Mouse (Mus musculus) brown adipose tissue, adult 24 weeks (tissue): ENCODE measurements around the gene Rbfox3. TPM values are rescaled to one million over a fixed set of nuclear protein-coding genes. Genes with fewer than 3 reads are reported as not detected.

Experiments
- H3K27ac ChIP-seq: fragments of 200-500 bp; replicated peaks from 2 replicates; pipeline ENCODE4 v1.5.1; 2012; ENCODE audit warnings: low read depth, mild to moderate bottlenecking, low read length
- H3K4me1 ChIP-seq: fragments of 200-500 bp; 2 replicates; pipeline ENCODE4 v1.6.1; 2012; ENCODE audit warnings: low read length, mixed read lengths; ENCODE audit not compliant: control insufficient read depth, insufficient read depth, insufficient read length
- H3K4me3 ChIP-seq: fragments of 200-500 bp; 2 replicates; pipeline ENCODE4 v1.5.1; 2012; ENCODE audit warnings: low read depth, mild to moderate bottlenecking, low read length, moderate library complexity; ENCODE audit not compliant: insufficient read depth
- polyA plus RNA-seq: library from polyadenylated mRNA; stranded (reverse); fragments of >200 nt; gene quantifications from 2 replicates; pipeline ENCODE4 v1.2.4, GENCODE M21; 2012; ENCODE audit not compliant: missing spikeins, insufficient read depth, insufficient read length

Rbfox3 gene
- polyA plus RNA-seq, 1 experiment = not detected

DNA sequence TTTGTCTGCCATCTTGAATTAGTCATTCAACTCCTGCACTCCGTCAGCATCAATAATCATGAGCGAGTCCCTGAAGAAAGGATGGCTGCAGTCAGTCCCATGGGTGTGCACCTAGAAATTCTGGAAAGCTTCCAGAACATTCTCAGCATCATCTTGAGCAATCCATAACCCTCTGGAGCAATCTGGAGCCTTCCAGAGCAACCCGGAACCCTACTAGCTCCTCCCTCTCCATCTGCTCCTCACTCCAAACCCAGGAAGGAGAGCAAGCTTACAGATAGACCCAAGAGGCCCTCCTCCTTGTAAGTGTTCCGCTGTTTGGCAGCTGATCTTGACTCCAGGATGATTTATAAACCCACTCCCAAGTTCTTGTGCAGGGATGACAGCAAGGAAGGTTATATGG lies 17.2 kb downstream of the Rbfox3 start:
- Histone ChIP-seq H3K27ac (no peak overlapping the region), H3K4me1 (no peaks in the 10 kb centered on the region), H3K4me3 (no peak overlapping the region)

DNA sequence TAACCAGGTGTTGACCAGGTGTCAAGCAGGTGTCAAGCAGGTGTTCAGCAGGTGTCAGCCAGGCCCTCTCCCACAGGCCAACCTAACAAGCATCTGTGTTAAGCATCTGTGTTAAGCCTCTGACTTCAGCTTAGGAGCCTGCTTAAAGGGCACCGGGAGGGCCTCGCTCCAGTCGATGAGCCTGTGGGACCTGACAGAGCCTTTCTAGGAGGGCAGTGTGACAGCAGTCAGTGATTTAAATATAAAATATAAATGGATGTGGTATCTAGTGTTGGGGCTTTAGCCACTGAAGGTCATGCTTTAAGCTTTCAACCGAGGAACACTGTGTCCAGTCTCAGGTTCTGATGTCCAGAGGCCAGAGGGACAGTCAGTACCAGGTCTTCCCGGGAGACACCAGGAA lies 18.5 kb downstream of the Rbfox3 start:
- H3K27ac ChIP-seq = no peak overlapping the region
- H3K4me3 ChIP-seq = no peak overlapping the region
- no peaks in the 10 kb centered on the region for H3K4me1 ChIP-seq

DNA sequence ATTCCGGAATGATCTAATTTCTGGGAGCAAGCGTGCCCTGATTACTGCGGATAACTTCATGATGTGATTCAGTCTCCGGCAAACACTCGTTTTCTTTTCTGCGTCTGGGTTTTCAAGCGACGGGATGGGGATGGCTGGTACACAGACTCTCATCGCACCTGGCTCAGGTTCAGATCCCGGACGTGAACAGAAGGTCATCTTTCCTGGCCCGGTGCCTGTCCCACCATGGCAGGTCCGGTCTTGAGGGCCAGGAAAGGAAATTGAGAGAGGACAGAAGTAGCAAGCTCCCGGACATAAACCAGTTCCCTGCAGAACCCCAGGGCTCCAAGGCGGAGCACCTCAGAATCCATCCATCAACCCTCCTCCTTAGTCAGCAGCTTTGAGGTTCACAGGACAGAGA lies 19.9 kb downstream of the Rbfox3 start:
- no peak overlapping the region for H3K4me3 ChIP-seq
- no peaks in the 10 kb centered on the region for H3K4me1 ChIP-seq
- H3K27ac ChIP-seq = no peak overlapping the region

DNA sequence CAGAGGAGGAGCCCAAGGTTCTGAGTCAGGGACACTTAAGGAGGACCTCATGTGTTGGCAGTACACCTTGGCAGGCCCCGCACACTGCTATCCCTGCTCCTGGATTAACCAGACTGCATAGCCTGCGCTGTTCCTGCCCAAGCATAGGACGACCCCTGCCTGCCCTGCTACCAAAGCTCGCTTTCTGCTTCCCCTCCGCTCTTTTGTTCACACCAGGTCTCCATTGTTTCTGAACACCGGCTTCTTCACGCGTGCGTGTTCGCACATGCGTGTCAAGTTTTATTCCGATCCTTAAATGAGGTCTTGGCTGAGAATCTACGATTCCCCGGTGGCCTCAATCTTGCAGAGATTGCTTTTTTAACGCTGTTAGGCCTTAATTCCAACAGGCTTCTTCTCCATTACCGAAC lies 20.4 kb downstream of the Rbfox3 start:
- H3K4me1 ChIP-seq = no peaks in the 10 kb centered on the region
- no peak overlapping the region for H3K4me3 ChIP-seq
- no peak overlapping the region for H3K27ac ChIP-seq

DNA sequence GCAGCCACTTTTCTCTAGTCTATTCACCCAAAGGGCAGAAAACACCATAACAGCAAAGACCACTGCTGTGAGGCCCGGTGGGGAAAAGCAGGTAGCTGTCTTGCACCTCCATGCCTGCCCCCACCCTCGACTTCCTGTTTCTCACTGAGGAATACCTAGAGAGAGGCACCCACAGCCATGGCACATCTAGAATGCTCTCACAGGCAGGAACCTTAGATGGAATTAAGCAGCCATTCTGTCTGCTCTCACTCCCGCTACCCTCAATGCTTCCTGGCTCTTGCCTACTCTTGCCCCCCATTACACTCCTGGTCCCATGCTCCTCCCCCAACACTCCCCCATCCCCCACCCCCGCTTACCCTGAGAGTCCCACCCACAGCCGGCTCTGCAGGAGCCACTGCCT lies 20.9 kb downstream of the Rbfox3 start:
- H3K27ac ChIP-seq = no peak overlapping the region
- H3K4me3 ChIP-seq = no peak overlapping the region
- no peaks in the 10 kb centered on the region for H3K4me1 ChIP-seq

DNA sequence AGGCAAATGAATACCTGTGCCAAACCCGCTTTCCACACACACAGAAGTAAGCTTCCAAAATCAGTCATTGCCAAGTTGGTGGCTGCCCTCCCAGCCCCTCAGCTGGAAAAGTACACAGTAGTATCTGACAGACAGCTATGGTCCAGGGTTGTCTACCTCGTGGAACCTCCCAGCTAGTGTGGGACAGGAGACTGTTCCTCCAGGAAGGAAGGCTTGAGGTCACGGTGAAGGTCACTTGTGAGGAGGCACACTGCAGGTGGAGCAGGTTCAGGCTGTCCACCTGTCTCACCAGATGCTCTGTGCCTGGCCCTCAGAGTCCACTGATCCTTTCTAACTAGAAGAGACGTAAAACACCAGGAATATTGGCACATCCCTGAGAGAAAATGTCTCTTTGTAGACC lies 21.9 kb downstream of the Rbfox3 start:
- H3K4me1 ChIP-seq = no peaks in the 10 kb centered on the region
- H3K27ac ChIP-seq = no peak overlapping the region
- H3K4me3 ChIP-seq = no peak overlapping the region

DNA sequence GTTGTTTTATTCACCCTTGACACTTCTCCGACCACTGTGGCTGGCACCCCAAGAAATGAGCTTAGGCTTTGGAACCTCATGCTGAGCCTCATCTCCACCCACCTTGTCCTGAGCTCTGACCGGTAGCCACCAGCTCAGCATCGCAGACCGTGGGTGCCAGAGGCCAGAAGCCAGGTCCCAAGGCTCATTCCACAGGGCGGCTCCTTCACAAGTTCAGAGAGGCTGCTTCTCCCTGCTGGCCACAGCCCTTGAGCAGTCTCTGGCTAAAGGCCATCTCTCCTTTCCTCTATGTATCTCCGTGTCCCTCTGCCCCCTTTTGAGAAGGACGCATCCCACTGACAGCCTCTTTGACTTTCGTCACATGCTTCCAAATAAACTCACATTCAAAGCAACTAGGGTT lies 23.0 kb downstream of the Rbfox3 start:
- no peak overlapping the region for H3K4me3 ChIP-seq
- H3K4me1 ChIP-seq = no peaks in the 10 kb centered on the region
- H3K27ac ChIP-seq = no peak overlapping the region

DNA sequence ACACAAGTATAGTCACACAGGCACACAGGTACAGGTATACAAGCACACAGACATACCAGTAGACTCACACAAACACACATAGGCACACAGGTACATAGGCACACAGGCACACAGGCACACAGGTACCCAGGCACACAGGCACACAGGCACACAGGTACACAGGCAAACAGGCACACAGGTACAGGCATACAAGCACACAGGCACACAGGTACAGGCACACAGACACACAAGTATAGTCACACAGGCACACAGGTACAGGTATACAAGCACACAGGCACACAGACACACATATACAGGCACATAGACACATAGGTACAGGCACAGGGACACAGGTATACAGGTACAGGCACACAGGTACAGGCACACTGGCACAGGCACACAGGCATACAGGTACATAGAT lies 24.2 kb downstream of the Rbfox3 start:
- H3K4me3 ChIP-seq = no peak overlapping the region
- H3K27ac ChIP-seq = no peak overlapping the region
- no peaks in the 10 kb centered on the region for H3K4me1 ChIP-seq

DNA sequence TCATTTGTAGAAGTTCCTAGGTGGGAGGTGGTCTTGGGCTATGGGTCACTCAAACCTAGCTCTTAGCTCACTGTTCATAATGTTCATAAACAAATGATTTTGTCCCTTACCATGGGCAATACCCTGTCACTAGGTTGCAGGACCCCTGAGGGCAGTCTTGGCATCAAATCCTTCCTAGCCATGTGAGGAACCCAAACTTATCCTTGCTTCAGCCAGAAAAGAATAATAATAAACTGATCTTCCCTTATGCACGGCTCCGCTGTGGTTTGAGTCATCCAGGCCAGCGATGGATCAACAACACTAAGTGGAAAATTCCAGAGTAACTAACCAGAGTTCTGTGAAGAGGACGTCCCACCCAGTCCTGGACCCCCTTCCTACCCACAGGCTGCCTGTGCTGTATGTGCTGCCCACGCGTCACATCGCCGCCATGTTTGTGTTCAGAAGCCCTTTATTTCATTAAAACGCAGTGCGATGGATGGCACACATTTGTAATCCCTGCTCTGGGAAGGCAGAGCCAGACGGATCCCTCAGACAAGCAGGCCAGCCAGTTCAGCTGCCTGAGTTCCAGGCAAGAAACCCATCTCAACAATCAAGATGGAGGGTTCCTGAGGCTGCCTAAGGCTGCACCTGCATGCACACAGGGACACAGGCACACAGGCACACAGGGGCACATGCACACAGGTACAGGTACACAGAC lies 25.0 kb downstream of the Rbfox3 start:
- H3K4me3 ChIP-seq = no peak overlapping the region
- no peaks in the 10 kb centered on the region for H3K4me1 ChIP-seq
- no peak overlapping the region for H3K27ac ChIP-seq

DNA sequence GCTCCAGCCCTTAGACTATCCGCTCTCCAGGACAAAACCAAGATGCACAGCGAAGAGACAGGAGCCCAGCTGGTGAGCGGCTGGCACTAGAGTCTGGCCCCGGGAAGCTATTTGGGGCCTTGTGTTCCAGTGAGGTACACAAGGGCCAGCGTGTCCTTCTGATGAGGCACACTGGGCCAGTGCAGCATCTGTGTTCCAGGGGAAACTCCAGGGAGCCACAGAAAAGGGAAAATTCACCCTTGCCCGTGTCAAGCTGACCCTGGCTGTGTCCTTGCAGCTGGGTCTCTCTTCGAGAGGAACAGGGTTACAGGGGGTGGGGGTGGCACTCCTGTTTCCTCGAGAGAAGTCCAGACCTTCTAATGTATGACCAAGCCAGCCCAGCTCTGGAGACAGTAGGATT lies 25.8 kb downstream of the Rbfox3 start:
- Histone ChIP-seq H3K4me3 (no peak overlapping the region), H3K27ac (no peak overlapping the region), H3K4me1 (no peaks in the 10 kb centered on the region)

DNA sequence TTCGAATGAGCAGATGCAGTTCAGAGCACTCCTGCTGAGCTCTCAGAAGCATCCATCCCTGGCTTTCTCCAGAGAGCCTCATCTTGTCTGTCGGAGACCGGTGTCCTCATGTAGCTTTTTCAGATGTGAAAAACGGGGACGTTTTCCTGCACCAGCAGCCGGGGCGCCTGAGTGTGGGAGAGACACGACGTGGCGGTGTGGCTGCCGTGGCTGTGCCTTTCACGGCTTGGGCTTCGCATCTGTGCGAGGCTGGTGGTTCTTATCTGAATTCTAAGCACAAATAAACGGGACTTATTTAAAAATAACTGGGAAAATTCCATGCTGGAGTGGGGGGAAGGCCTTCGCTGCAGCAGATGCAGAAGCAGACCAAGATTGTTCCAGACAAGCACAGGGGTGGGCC lies 26.3 kb downstream of the Rbfox3 start:
- H3K4me1 ChIP-seq = no peaks in the 10 kb centered on the region
- H3K27ac ChIP-seq = no peak overlapping the region
- H3K4me3 ChIP-seq = no peak overlapping the region

DNA sequence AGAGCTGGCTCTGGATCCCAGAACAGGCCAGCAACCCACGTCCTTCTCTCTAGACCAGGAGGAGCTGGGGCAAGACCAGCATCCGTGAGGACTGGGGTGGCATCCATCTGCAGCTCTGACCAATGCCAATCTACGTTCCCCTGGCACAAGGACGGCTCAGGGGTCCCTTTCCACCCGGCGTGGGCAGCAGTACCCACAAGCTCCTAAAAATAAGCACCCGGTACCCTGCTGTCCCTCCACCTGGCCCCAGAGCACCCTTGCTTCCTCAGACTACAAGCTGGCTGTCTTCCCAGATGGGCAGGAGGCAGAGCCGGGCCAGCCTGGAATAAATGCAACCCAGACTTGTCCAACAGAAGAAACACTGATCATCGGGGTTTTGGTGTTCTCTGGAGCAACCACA lies 28.3 kb downstream of the Rbfox3 start:
- Histone ChIP-seq H3K27ac (no peak overlapping the region), H3K4me1 (no peaks in the 10 kb centered on the region), H3K4me3 (no peak overlapping the region)

DNA sequence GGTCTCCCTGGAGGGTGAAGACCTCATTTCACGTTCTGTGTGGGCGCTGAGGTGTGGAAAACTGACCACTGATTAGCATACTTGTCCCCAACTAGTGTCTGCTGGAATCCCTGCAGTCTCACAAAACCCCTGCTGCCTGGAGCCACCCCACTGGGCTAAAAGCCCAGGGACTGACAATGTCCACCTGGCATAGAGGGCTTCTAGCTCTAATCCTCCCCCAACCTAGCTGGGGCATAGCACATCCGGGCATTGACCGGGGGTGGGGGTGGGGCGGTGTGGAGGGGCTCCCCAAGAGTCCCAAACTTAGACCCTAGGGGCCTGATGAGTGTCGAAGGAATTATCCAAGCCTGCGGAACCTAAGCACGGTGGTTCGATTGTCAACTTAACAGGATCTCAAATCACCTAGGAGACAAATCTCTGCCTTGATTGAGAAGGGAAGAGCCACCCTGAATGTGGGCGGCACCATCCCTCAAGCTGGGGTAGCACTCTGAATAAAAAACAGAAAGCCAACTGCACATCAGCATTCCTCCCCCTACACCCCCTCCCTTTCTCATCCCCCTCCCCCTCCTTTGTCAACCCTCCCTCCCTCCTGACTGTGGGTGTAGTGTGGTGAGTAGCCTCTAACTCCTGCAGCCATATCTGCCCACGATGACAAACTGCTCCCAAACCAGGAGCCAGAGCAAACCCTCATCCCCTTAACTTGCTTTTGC lies 29.5 kb downstream of the Rbfox3 start:
- no peak overlapping the region for H3K27ac ChIP-seq
- no peak overlapping the region for H3K4me3 ChIP-seq
- no peaks in the 10 kb centered on the region for H3K4me1 ChIP-seq

DNA sequence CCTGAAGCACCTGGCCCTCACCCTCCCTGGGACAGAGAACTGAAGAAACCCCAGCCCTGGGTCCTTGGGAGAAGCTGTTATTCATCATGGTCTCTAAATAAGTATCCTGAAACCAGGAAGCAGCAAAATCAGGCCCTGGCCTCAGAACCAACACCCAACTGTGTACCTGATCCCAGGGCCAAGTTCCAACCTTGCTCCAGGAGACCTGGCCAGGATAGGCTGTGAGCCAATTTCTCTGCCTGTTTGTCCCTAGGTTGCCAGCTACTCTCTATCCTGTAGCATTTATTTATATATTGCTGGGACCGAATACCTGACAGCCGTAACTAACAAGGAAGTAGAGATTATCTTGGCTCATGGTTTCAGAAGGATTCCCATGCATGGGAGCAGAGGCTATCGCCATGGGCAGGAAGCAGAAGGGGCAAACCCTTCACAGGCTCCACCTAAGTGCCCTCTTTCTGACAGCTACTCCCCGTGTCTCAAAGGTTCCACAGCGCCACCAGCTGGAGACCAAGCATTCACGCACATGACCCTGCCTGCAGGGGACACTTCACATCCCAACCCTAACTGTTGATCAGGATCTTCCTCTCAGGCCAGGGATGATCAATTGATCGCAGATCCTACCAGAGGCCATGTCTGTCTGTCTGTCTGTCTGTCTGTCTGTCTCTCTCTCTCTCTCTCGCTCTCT lies 31.8 kb downstream of the Rbfox3 start:
- Histone ChIP-seq H3K4me1 (no peaks in the 10 kb centered on the region), H3K27ac (no peak overlapping the region), H3K4me3 (no peak overlapping the region)

DNA sequence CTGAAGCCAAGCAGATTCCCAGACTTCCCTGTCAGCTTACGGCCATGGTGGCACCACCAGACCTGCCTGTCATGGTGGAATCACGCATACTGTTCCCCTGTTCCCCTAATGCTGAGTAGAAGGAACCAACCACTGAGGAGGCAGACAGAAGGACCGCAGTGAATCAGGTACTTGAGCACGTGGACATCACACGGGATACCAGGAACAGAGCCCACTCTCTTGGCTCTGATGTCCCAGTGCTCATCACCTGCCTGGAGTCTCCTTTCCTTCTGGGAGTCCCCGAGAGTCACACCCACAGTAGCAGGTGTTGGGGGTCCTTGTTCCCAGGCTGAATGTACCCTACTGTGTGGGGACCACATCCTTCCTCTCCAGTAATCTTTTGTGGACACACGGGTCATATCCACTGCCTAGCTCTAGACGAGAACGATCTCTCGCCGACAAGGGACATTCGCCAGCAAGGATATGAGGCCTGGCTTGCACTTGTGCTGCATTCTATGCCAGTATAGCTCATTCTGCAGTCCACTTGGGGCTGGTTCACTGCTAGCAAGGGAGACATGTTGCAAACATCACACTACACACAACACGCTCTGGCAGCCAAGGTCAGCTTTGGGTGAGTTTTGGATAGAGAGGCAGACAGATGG lies 32.7 kb downstream of the Rbfox3 start:
- no peak overlapping the region for H3K4me3 ChIP-seq
- H3K4me1 ChIP-seq = no peaks in the 10 kb centered on the region
- H3K27ac ChIP-seq = no peak overlapping the region
